Mouse (Mus musculus): ENCODE results near the gene Topaz1.

GRCm38 (mm10) chr9:122757614-122758013, 10.5 kb downstream of the Topaz1 start:
- TF ChIP-seq ZNF384 (IDR thresholded peaks at IDR 0.05; ENCODE audit: low read depth, low read length): no peak
- no peak for TF ChIP-seq ZC3H11A (IDR thresholded peaks at IDR 0.05; ENCODE audit: borderline replicate concordance, low read depth, low read length)
- TF ChIP-seq MAFK (IDR thresholded peaks at IDR 0.05; ENCODE audit: insufficient read depth, low read depth, low read length): no peak

Data from ES-E14 (cell line).